Mouse (Mus musculus) heart, embryonic 14.5 days (tissue): ENCODE measurements around the gene Zmpste24. TPM values are rescaled to one million over a fixed set of nuclear protein-coding genes. Genes with fewer than 3 reads are reported as not detected.

Experiments used
- ATAC-seq: fragments of 200-750 bp; cut with Nextera tagmentation; 2 replicates; pipeline ENCODE4 v1.8.0; 2017; ENCODE audit warnings: low read depth, moderate TSS enrichment; ENCODE audit not compliant: insufficient number of reproducible peaks, insufficient read depth, low FRiP score
- H3K27ac ChIP-seq, 2 experiments: fragments of 200-500 bp in 1 of 2; fragments of 300-500 bp in 1 of 2; sonication (generic) in 1 of 2; replicated peaks in 1 of 2; 2 replicates each; pipeline ENCODE4 v1.5.1; 2012 to 2014; ENCODE audit warnings: low read depth in 2 of 2, low read length in 2 of 2, control low read depth in 1 of 2, mild to moderate bottlenecking in 1 of 2, mixed read lengths in 1 of 2; ENCODE audit not compliant: control insufficient read depth in 1 of 2, insufficient read depth in 1 of 2
- H3K27me3 ChIP-seq: fragments of 300-500 bp; sonication (generic); 2 replicates; pipeline ENCODE4 v1.6.1; 2014; ENCODE audit warnings: mild to moderate bottlenecking, low read length, control low read depth; ENCODE audit not compliant: control insufficient read depth, insufficient read depth
- H3K36me3 ChIP-seq: fragments of 300-500 bp; sonication (generic); 2 replicates; pipeline ENCODE4 v1.6.1; 2014; ENCODE audit warnings: mild to moderate bottlenecking, control low read depth, low read length, mixed read lengths; ENCODE audit not compliant: control insufficient read depth, insufficient read depth
- H3K4me1 ChIP-seq, 2 experiments: fragments of 200-500 bp in 1 of 2; fragments of 300-500 bp in 1 of 2; sonication (generic) in 1 of 2; 2 replicates each; pipeline ENCODE4 v1.6.1; 2012 to 2014; ENCODE audit warnings: low read length in 2 of 2, control low read depth in 1 of 2, mixed read lengths in 1 of 2; ENCODE audit not compliant: control insufficient read depth in 2 of 2, insufficient read depth in 2 of 2
- H3K4me2 ChIP-seq: fragments of 300-500 bp; sonication (generic); 2 replicates; pipeline ENCODE4 v1.6.1; 2014; ENCODE audit warnings: mild to moderate bottlenecking, low read length
- H3K4me3 ChIP-seq, 2 experiments: fragments of 200-500 bp in 1 of 2; fragments of 300-500 bp in 1 of 2; sonication (generic) in 1 of 2; 2 replicates each; pipeline ENCODE4 v1.5.1; 2012 to 2014; ENCODE audit warnings: low read length in 2 of 2, mild to moderate bottlenecking in 2 of 2, control low read depth in 1 of 2, low read depth in 1 of 2, moderate library complexity in 1 of 2; ENCODE audit not compliant: control insufficient read depth in 1 of 2, insufficient read depth in 1 of 2
- H3K9ac ChIP-seq: fragments of 300-500 bp; sonication (generic); 2 replicates; pipeline ENCODE4 v1.6.1; 2014; ENCODE audit warnings: mild to moderate bottlenecking, low read length
- H3K9me3 ChIP-seq: fragments of 300-500 bp; sonication (generic); 2 replicates; pipeline ENCODE4 v1.6.1; 2016; ENCODE audit warnings: low read length, control low read depth; ENCODE audit not compliant: control insufficient read depth
- WGBS: fragments of 180-500 bp; shearing (Covaris S2); extraction: QIAGEN DNeasy Blood & Tissue Kit; methylation state at CpG from one replicate; pipeline ENCODE4 v1.1.7; 2014; 5-methylcytosine and 5-hydroxymethylcytosine counted together
- polyA plus RNA-seq: library from polyadenylated mRNA; unstranded; fragments of >200 nt; fragmentation: Nextera tagmentation; extraction: Ambion mirVana; gene quantifications from 2 replicates; pipeline ENCODE4 v1.2.1, GENCODE M21; 2014

Gene Zmpste24
- polyA plus RNA-seq, 1 experiment from 2014 or later, result 20.5 TPM

- no peaks in the 10 kb centered on the region for H3K36me3 ChIP-seq
- H3K9me3 ChIP-seq, result no peaks in the 10 kb centered on the region
- no peak for ATAC-seq
- no peaks in the 10 kb centered on the region for H3K27me3 ChIP-seq
- no peak overlapping the region for H3K4me2 ChIP-seq
- no peak overlapping the region for H3K9ac ChIP-seq
- no peak overlapping the region for H3K4me3 ChIP-seq
- H3K4me1 ChIP-seq, result no peaks in the 10 kb centered on the region
- H3K27ac ChIP-seq, result no peak overlapping the region
- WGBS, result 56% methylated on average over 4 of the region's 4 CpGs
These were observed 66.6 kb downstream of the Zmpste24 start for GRCm38 (mm10) chr4:121031440-121031839.

GRCm38 (mm10) chr4:121029632-121030031, 68.4 kb downstream of the Zmpste24 start:
- ATAC-seq, result no peak
- WGBS, result 70% methylated on average over 3 of the region's 3 CpGs
- no peak overlapping the region for H3K4me3 ChIP-seq

GRCm38 (mm10) chr4:121028659-121029392, 69.2 kb downstream of the Zmpste24 start:
- Histone ChIP-seq H3K27me3 (no peaks in the 10 kb centered on the region), H3K9ac (no peak overlapping the region), H3K4me1 (no peaks in the 10 kb centered on the region; a peak in 1 of 4 replicates), H3K4me2 (no peak overlapping the region), H3K4me3 (no peak overlapping the region), H3K27ac (no peak overlapping the region), H3K9me3 (no peaks in the 10 kb centered on the region), H3K36me3 (no peaks in the 10 kb centered on the region)
- ATAC-seq, result no peak
- WGBS, result 28% methylated on average over 14 of the region's 14 CpGs

More at GRCm38 (mm10) chr4:121029632-121030031, 68.4 kb downstream of the Zmpste24 start:
- Histone ChIP-seq H3K27me3 (no peaks in the 10 kb centered on the region), H3K9ac (no peak overlapping the region), H3K4me1 (no peaks in the 10 kb centered on the region), H3K36me3 (no peaks in the 10 kb centered on the region), H3K27ac (no peak overlapping the region), H3K9me3 (no peaks in the 10 kb centered on the region), H3K4me2 (no peak overlapping the region)

DNA sequence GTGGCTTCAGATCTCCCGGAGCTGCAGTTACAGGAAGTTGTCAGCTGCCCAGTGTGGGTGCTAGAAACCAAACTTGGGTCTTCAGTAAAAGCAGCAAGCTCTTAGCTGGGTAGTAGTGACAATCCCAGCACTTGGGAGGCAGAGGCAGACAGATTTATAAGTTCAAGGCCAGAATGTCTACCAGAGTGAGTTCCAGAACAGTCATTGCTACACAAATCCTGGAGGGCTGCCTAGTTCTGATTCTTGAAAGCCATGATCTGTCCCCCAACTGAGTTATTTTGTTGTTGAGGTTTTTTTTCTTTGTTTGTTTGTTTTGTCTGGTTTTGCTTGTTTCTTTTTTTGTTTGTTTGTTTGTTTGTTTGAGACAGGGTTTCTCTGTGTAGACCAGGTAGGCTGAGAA, 69.9 kb downstream of the Zmpste24 start:
- 68% methylated on average over 1 of the region's 1 CpGs for WGBS
- no peak for ATAC-seq
- Histone ChIP-seq H3K4me1 (no peaks in the 10 kb centered on the region; a peak in 1 of 4 replicates), H3K9ac (no peak overlapping the region), H3K27ac (no peak overlapping the region), H3K4me3 (no peak overlapping the region), H3K9me3 (no peaks in the 10 kb centered on the region), H3K27me3 (no peaks in the 10 kb centered on the region), H3K4me2 (no peak overlapping the region), H3K36me3 (no peaks in the 10 kb centered on the region)

DNA sequence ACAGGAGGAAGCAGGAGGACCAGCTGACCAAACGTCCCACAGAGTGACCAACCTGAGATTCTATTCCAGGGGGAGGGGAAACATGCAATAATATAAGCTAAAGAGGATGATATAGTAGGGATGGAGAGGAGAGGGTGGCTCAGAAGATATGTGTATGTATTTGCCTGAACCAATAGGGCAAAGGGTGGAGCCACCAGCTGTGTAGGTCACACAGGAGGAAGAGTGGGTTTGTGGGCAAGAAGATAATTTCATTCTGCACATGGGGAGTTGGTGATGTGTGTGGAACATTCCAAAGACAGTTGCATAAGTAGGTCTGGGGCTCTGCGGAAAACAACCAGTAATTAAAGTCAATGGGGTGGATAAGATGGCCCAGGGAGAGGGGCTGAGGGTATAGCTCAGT, 72.4 kb downstream of the Zmpste24 start:
- no peak overlapping the region for H3K4me3 ChIP-seq
- no peaks in the 10 kb centered on the region for H3K36me3 ChIP-seq
- ATAC-seq, result no peak
- no peak overlapping the region for H3K4me2 ChIP-seq
- 60% methylated on average over 2 of the region's 2 CpGs for WGBS
- peaks cover 6 to 7% of the 10 kb centered on the region in 2 experiments for H3K4me1 ChIP-seq
- H3K9me3 ChIP-seq, result no peaks in the 10 kb centered on the region
- H3K27ac ChIP-seq, result no peak overlapping the region
- no peak overlapping the region for H3K9ac ChIP-seq
- H3K27me3 ChIP-seq, result no peaks in the 10 kb centered on the region

DNA sequence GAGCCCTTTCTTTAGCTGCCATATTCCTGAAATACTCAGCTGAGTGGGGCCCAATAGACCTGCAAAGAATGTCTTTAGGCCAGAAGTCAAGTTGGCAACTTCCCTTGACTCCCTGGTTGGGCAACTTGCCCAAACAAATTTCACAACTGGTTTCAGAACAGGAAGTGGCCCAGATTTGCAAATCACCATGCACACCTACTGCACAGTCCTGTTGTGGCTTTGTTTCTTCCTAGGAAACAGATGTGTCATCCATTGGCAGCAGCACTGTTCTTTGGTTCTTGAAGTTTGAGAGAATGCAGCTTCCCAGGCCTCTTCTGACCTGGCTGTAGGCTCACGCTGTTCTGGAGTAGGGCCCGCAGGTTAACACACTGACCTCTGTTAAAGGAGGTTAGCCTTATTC, 74.1 kb downstream of the Zmpste24 start:
- H3K27ac ChIP-seq, result no peak overlapping the region
- no peak for ATAC-seq
- H3K9me3 ChIP-seq, result no peaks in the 10 kb centered on the region
- no peak overlapping the region for H3K9ac ChIP-seq
- H3K27me3 ChIP-seq, result no peaks in the 10 kb centered on the region
- H3K4me1 ChIP-seq, result peaks cover 12 to 20% of the 10 kb centered on the region in 2 experiments
- WGBS, result 57% methylated on average over 2 of the region's 2 CpGs
- no peak overlapping the region for H3K4me3 ChIP-seq
- no peaks in the 10 kb centered on the region for H3K36me3 ChIP-seq
- no peak overlapping the region for H3K4me2 ChIP-seq

DNA sequence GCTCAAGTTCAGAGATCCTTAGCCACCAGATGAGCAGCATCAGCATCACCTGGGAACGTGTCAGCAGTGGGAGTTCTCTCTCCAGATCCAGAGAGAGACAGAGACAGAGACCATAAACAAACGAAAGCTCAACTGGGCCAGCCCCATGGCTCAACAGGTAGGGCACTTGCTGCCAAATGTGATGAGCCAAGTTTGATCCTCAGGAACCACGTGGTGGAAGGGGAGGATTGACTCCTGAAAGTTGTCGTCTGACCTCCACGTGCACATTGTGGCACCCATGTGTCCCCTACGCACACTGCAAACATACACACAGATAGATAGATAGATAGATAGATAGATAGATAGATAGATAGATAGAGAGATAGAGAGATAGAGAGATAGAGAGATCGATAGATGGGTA, 74.6 kb downstream of the Zmpste24 start:
- Histone ChIP-seq H3K27me3 (no peaks in the 10 kb centered on the region), H3K27ac (no peak overlapping the region), H3K9me3 (no peaks in the 10 kb centered on the region), H3K36me3 (no peaks in the 10 kb centered on the region), H3K4me3 (no peak overlapping the region), H3K9ac (no peak overlapping the region), H3K4me2 (no peak overlapping the region), H3K4me1 (peaks cover 12 to 22% of the 10 kb centered on the region in 2 experiments)
- no peak for ATAC-seq
- WGBS, result 84% methylated on average over 7 of the region's 7 CpGs

GRCm38 (mm10) chr4:121021911-121022310, 76.1 kb downstream of the Zmpste24 start:
- H3K9me3 ChIP-seq, result no peaks in the 10 kb centered on the region
- no peak overlapping the region for H3K27ac ChIP-seq
- ATAC-seq, result no peak

More at GRCm38 (mm10) chr4:121021911-121022310, 76.1 kb downstream of the Zmpste24 start:
- Histone ChIP-seq H3K9ac (no peak overlapping the region), H3K36me3 (no peaks in the 10 kb centered on the region), H3K27me3 (no peaks in the 10 kb centered on the region), H3K4me3 (no peak overlapping the region), H3K4me1 (peaks cover 12 to 25% of the 10 kb centered on the region in 2 experiments), H3K4me2 (no peak overlapping the region)
